Mouse (Mus musculus): ENCODE data around the gene Atp6v0d1.

The Atp6v0d1 gene

GRCm38 (mm10) chr8:105538940-105539339 is 26.9 kb downstream of the Atp6v0d1 start:
- DNase-seq (ENCODE audit: low spot score in 2 of 2): no peak

GRCm38 (mm10) chr8:105537011-105537677 is 28.7 kb downstream of the Atp6v0d1 start:
- no peak for DNase-seq (ENCODE audit: low spot score in 2 of 2)

- DNase-seq (ENCODE audit: low spot score in 2 of 2): no peak
These were observed 29.3 kb downstream of the Atp6v0d1 start for GRCm38 (mm10) chr8:105536546-105536945.

DNA sequence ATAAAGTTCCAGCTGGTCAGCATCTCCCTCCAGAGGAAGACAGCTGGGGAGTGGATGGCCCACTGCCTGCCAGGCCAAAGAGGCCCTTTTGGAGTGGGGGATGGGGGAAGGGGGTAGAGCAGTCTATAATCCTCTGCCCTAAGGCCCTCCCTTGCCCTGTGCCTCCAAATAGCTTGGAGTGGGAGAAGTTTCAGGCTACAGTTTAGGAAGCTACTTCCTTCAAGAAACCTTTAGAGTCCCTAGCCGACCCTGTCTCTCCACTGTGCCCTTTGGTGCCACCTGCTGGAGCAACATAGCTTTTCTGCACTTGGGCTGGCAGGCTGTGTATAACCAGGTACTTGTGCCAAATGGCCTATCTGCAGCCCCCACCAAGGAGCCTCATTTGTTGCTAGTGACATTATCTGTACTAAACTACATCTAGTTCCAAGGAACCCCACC is 31.9 kb downstream of the Atp6v0d1 start:
- DNase-seq (ENCODE audit: low spot score in 2 of 2): peak; percentile 43 to 55

GRCm38 (mm10) chr8:105533439-105533838 is 32.4 kb downstream of the Atp6v0d1 start:
- no peak for DNase-seq (ENCODE audit: low spot score in 2 of 2)

- no peak for DNase-seq (ENCODE audit: low spot score in 2 of 2)
These were observed 34.1 kb downstream of the Atp6v0d1 start for GRCm38 (mm10) chr8:105531774-105532173.

- no peak for DNase-seq (ENCODE audit: low spot score in 2 of 2)
These were observed 36.6 kb downstream of the Atp6v0d1 start for GRCm38 (mm10) chr8:105529271-105529670.

DNA sequence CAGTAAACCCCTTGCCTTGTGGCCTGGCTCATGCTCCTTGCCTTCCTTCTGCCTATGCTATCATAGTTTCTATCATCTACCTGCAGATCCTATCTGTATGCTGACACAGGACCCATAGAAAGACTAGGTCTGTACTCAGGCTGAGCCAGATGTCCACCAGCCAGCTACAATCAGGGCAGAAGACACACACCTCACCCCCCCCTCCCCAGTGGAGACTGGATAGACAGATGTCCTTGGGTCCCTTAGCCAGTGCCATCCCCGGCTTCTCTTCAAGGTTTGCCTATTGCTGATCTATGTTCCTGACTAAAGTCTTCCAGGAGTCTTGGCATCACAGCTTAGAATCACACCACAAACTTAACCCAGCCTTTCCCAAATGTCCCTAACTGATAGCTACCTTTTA is 37.6 kb downstream of the Atp6v0d1 start:
- no peak for DNase-seq (ENCODE audit: low spot score in 2 of 2)

- DNase-seq (ENCODE audit: low spot score in 2 of 2): no peak
These were observed 38.7 kb downstream of the Atp6v0d1 start for GRCm38 (mm10) chr8:105527110-105527509.

DNA sequence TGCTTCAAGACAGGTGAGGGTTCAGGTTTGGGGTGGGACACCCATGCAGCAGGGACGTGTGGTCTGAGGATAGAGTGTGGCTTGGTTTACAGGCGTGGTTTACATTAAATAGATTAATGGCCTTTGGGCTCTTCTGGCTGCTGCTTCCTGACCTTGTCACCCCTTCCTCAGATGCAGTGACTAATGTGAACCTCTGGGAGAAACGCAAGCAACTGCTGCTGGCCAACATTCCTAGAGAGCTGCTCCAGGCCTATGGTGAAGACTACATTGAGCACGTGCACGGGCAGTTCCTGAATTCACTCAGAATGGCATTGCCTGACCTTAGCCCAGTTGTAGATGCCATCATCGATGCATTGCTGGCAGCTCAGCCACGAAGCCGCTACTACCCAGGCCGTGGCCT is 43.0 kb downstream of the Atp6v0d1 start:
- no peak for DNase-seq (ENCODE audit: low spot score in 2 of 2)

GRCm38 (mm10) chr8:105521995-105522769 is 43.7 kb downstream of the Atp6v0d1 start:
- no peak for DNase-seq (ENCODE audit: low spot score in 2 of 2)

- no peak for DNase-seq (ENCODE audit: low spot score in 2 of 2)
These were observed 44.8 kb downstream of the Atp6v0d1 start for GRCm38 (mm10) chr8:105521061-105521460.

DNA sequence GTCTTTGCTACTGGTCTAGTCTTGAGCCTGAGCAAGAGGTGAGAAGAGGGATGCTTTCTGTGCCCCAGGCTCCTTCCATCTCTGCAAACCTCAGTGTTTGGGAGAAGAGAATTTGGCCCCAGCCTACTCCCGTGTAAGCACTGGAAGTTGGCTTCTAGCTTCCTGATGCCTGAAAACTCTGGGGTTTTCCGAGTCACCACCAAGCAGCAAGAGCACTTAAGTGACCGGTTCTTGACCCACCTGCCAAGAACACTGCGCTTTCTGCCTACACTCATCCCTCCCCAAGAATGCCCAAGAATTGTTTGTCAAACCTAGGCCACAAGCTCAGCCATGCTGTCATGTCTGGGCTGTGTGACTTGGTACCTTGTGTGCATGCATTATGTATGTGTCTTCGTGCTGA is 45.3 kb downstream of the Atp6v0d1 start:
- DNase-seq (ENCODE audit: low spot score in 2 of 2): no peak

- DNase-seq (ENCODE audit: low spot score in 2 of 2): no peak
These were observed 46.3 kb downstream of the Atp6v0d1 start for GRCm38 (mm10) chr8:105519591-105519990.

- no peak for DNase-seq (ENCODE audit: low spot score in 2 of 2)
These were observed 47.2 kb downstream of the Atp6v0d1 start, which contains the start of gene Hsd11b2 for GRCm38 (mm10) chr8:105518436-105519313. Gene Hsd11b2, plus strand, starts transcription at chr8:105518755.

DNA sequence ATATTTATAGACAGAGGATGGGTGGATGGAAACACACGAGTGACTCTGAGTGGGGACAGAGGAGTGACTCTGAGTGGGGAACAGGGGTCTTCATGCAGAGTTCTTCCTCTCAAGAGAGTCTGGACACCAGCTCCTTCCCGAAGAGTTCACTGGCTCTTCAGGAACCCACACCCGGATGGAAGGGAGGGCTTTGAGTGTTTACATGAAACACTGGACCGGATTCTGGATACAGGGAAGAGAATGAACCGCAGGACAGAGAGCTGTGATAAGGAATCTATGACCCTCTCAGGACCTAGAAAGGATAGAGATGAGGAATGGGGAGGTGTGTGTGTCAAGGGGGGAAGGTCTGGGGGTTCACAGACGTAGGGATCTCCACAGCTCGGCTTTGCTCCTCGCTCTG is 48.5 kb downstream of the Atp6v0d1 start:
- DNase-seq (ENCODE audit: low spot score in 2 of 2): no peak

DNA sequence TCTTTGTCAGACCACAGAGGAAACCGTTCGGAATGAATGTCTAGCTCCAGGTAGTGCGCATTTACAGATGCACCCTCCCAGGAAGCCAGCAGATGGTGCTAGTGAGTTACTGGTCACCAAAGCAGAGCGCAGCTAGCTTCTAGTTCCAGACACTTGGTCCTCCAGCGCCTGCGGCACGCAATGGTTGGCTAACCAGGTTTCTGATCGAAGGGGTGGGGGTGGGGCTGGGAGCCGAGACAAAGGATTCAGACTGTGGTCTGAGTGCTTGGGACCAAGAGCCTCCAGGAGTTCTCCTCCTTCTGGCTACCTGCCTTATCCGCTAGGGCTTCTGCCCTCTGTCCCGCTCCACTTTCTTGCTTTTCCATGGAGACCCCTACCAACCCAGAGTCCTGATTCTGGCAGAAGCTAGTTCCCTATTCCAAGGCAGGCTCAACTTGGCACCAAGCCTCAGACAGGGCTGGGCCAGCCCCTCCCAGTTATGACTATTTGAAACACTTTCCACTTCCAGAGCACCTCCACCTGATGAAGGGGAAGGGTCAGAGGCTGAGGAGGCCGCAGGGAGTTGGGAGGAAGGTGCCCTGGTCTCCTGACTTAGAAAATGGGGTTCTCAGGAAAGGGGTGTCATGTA is 49.7 kb downstream of the Atp6v0d1 start:
- DNase-seq (ENCODE audit: low spot score in 2 of 2): peak; percentile 59 to 65

DNA sequence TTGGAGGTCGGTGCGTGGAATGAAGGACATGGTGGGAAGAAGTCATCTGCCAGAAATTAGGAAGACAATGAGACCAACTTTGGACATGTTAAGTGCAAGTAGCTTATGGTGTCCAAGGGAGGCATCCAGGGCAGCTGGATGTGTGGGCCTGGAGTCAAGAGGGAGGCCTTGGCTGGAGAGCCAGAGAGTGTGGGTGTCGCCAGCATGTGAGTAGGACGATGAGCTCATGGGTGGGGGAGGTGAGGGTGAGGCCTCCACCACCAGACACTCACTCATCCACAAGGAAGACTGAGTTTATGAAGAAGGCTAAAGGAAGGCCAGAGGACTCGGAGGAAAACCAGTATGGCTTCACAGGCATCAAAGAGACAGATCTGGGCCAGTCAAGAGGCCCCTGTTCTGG is 51.2 kb downstream of the Atp6v0d1 start:
- DNase-seq (ENCODE audit: low spot score in 2 of 2): no peak

DNA sequence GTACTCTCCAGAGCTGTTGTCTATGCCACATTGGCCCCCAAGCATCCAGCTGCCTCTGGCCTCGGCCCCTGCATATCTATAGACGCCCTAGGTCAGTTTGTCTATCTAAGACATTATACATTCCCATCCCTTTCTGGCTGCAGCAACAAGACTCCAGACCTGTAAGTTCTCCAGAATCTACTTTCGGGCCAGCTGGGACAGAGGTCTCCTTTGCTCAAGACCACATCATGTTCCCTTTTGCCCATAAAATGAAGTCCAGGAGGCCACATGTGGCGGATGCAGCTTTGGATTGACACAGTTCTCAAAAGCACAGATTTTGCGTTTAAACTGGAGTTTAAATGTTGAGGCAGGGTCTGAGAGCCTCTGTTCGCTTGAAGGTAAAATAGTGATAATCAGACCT is 51.7 kb downstream of the Atp6v0d1 start:
- DNase-seq (ENCODE audit: low spot score in 2 of 2): no peak

GRCm38 (mm10) chr8:105509997-105510735 is 55.7 kb downstream of the Atp6v0d1 start:
- no peak for DNase-seq (ENCODE audit: low spot score in 2 of 2)

- DNase-seq (ENCODE audit: low spot score in 2 of 2): no peak
These were observed 57.1 kb downstream of the Atp6v0d1 start for GRCm38 (mm10) chr8:105508758-105509157.

Data from frontal cortex, postnatal 25 days (tissue).